Mouse (Mus musculus): ENCODE measurements around the gene Synrg. TPM values are rescaled to one million over a fixed set of nuclear protein-coding genes. Genes with fewer than 3 reads are reported as not detected.
A peak's percentile ranks its signal among the peaks of the same experiment; 100 is the strongest.

Synrg gene
- polyA plus RNA-seq (2015; fragmentation: Nextera tagmentation; extraction: Ambion mirVana), result 11.0 and 12.3 TPM in 2 replicates

DNA sequence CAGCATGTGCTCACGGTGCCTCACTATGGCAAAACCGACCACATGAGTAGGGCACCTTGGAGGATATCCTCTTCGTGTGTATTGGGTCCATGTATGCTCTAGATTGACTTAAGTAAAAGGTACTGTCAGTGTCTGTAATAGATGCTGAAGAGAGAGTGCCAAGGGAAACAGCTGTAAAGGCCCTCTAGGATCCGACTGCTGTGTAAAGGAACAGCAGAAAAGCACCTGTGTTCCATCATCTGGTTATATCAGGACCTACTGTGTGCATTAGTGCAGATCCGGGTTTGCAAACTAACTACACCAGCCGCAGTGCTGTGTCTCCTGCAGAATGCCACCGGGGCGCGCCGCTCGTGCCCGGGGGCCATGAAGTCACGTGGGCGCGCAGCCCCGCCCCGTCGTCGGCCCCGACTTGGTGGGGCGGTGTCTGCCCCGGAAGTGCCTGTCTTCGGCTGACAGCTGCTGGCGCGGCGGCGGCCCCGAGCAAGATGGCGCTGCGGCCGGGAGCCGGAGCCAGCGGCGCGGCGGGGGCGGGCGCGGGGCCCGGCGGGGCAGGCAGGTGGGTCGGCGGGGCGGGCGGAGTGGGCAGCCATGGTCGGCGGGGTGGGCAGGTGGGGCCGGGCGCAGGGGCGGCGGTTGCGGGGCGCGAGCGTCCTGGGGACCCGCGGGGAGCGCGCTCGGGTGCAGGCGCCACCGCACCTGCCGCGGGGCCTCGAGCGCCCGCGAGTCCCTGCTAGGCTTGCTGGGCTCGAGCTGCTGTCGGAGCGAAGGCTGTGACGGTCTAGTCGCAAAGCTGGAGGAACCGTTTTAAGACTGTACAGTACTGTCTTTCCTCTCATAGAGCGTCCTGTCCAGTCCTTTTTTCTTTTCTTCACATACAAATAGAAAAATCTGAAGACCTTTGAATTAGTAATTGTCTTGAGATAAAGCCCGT is at the start of gene Synrg:
TSS of gene Synrg (plus strand) at position 438 of the 931 bp plus-strand sequence.
- Histone ChIP-seq H3K27me3 (replicated peaks) (no peaks in the 10 kb centered on the region), H3K36me3 (peaks cover 3% of the 10 kb centered on the region; the same call in 1 of the 2 replicates), H3K9me3 (no peaks in the 10 kb centered on the region), H3K4me1 (no peaks in the 10 kb centered on the region), H3K4me3 (replicated peaks) (peak within 1 kb of the TSS; percentile 71), H3K4me2 (peak within 1 kb of the TSS; percentile 60), H3K27ac (peak within 1 kb of the TSS; percentile 76), H3K9ac (peak within 1 kb of the TSS; percentile 40; the same call in 1 of the 2 replicates)
- peak; percentile 92 for ATAC-seq (ENCODE audit: insufficient read depth, low FRiP score, low read depth)
- WGBS, result 2% methylated on average over 61 of the region's 76 CpGs

DNA sequence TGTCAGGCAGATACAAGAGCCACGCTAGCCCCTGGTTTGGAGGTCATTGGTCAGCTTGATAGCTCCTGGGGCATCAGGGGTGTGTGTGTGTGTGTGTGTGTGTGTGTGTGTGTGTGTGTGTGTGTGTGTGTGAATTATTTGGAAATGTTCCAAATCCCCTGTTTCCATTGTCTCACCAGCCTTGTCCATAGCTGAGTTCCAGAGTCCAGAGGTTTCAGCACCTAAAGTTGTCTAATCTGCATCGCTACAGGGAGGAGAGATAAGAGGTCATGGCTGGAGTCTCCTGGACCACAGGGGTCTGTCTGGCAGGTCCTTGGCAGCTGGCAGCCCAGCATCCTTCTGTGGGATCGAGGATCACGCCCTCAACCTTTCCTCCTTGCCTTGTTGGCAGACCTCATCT is 49.7 kb upstream of the Synrg start:
- Histone ChIP-seq H3K9ac (no peak overlapping the region), H3K27me3 (replicated peaks) (no peaks in the 10 kb centered on the region), H3K4me3 (replicated peaks) (no peak overlapping the region), H3K36me3 (no peaks in the 10 kb centered on the region), H3K9me3 (no peaks in the 10 kb centered on the region), H3K27ac (no peak overlapping the region), H3K4me1 (no peaks in the 10 kb centered on the region), H3K4me2 (no peak overlapping the region)
- WGBS, result 65% methylated on average over 4 of the region's 4 CpGs
- ATAC-seq (ENCODE audit: insufficient read depth, low FRiP score, low read depth), result no peak

DNA sequence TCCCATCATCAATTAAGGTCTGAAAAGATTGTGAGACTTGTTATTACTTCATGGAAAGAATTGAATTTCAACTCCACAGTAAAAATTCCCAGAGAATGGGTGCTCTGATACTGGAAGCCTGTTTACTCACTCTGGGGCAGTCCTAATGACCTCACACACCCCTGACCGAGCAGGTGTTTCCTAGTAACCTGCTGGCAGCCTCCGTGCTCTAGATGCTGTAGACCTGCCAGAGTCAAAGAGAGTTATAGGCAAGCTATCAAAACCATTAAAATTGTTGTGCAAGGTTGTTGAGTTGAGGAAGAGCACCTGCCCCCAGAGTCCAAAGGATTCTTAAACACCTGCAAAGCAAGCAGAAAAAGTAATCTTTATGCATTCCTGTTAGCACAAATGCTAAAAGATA is 41.6 kb upstream of the Synrg start:
- no peak overlapping the region for H3K4me2 ChIP-seq
- H3K27ac ChIP-seq, result no peak overlapping the region
- H3K4me3 ChIP-seq (replicated peaks), result no peak overlapping the region
- no peaks in the 10 kb centered on the region for H3K4me1 ChIP-seq
- WGBS, result 19% methylated on average over 2 of the region's 2 CpGs
- H3K9me3 ChIP-seq, result no peaks in the 10 kb centered on the region
- no peaks in the 10 kb centered on the region for H3K36me3 ChIP-seq
- no peak for ATAC-seq (ENCODE audit: insufficient read depth, low FRiP score, low read depth)
- H3K27me3 ChIP-seq (replicated peaks), result no peaks in the 10 kb centered on the region
- H3K9ac ChIP-seq, result no peak overlapping the region

DNA sequence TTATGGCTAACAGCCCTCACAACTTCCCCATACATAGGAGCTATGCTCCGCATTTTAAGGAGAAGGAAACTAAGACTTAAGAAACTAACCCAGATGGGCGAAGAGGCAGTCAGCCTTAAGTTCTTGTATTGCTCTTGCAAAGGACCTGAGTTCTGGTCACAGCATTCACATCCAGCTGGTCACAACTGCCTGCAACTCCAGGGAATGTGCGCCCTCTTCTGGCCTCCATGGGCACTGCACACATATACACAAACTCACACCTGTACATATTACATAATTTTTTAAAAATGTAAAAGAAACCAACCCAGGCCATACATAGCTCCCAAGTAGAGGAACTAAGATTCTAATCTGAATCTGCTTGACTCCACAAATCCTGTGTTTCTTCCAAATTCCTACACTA is 37.1 kb upstream of the Synrg start:
- Histone ChIP-seq H3K4me1 (no peaks in the 10 kb centered on the region), H3K9ac (no peak overlapping the region), H3K27me3 (replicated peaks) (no peaks in the 10 kb centered on the region), H3K36me3 (no peaks in the 10 kb centered on the region), H3K9me3 (no peaks in the 10 kb centered on the region), H3K4me3 (replicated peaks) (no peak overlapping the region), H3K4me2 (no peak overlapping the region), H3K27ac (no peak overlapping the region)
- WGBS, result 62% methylated on average over 3 of the region's 3 CpGs
- no peak for ATAC-seq (ENCODE audit: insufficient read depth, low FRiP score, low read depth)

DNA sequence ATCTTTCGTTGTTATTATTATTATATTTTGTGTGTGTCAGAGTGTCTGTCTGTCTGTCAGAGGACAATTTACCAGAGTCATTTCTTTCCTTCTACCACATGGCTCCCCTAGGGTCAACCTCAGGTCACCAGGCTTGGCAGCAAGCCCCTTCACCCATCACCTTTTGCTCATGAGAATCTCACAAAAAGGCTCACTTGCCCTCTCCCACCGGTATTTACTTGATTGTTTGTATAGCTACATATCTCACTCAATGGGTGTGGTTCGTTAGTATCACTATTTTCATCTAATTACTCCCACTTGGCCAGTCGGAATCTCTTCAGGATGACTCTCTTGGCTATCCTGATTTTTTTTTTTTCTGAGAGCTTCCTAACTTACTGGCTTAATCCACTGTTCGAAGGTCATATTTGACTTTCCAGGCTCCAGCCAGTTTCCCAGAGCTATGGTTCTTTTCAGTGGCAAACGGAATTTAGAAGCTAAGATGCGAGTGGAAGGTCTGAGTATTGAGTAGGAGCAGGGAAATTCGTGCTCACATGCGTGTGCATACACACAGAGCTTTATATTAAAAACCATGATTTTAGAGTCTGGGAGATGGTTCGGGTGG is 31.6 kb upstream of the Synrg start:
- Histone ChIP-seq H3K4me2 (no peak overlapping the region), H3K4me3 (replicated peaks) (no peak overlapping the region), H3K9me3 (no peaks in the 10 kb centered on the region), H3K4me1 (0 out of 2 replicates have a peak, but pooled peaks cover 4% of the 10 kb centered on the region), H3K27ac (no peak overlapping the region), H3K36me3 (no peaks in the 10 kb centered on the region), H3K9ac (no peak overlapping the region), H3K27me3 (replicated peaks) (no peaks in the 10 kb centered on the region)
- no peak for ATAC-seq (ENCODE audit: insufficient read depth, low FRiP score, low read depth)
- WGBS, result 61% methylated on average over 10 of the region's 10 CpGs

DNA sequence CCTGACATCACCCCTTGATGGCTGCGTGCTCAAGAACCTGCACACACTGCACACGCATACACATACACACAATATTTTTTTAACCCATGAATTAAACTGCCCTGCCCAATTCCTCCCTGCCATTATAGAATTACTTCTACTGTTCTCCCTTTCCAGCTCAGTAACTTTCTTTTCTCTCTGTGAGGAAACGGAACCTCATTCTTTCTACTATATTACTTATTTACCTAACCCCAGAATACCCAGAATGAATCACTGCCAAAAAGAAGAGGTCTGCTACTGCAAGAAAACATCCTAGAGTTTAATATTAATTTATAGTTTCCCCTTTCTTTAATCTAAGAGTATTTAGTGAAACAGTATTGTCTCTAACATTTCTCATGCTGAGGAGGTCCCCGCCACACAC is 30.9 kb upstream of the Synrg start:
- no peak overlapping the region for H3K9ac ChIP-seq
- no peaks in the 10 kb centered on the region for H3K36me3 ChIP-seq
- no peak overlapping the region for H3K4me3 ChIP-seq (replicated peaks)
- no peaks in the 10 kb centered on the region for H3K9me3 ChIP-seq
- ATAC-seq (ENCODE audit: insufficient read depth, low FRiP score, low read depth), result no peak
- WGBS, result 76% methylated on average over 4 of the region's 4 CpGs
- H3K27ac ChIP-seq, result no peak overlapping the region
- H3K4me2 ChIP-seq, result no peak overlapping the region
- no peaks in the 10 kb centered on the region for H3K27me3 ChIP-seq (replicated peaks)
- H3K4me1 ChIP-seq, result 0 out of 2 replicates have a peak, but pooled peaks cover 4% of the 10 kb centered on the region

DNA sequence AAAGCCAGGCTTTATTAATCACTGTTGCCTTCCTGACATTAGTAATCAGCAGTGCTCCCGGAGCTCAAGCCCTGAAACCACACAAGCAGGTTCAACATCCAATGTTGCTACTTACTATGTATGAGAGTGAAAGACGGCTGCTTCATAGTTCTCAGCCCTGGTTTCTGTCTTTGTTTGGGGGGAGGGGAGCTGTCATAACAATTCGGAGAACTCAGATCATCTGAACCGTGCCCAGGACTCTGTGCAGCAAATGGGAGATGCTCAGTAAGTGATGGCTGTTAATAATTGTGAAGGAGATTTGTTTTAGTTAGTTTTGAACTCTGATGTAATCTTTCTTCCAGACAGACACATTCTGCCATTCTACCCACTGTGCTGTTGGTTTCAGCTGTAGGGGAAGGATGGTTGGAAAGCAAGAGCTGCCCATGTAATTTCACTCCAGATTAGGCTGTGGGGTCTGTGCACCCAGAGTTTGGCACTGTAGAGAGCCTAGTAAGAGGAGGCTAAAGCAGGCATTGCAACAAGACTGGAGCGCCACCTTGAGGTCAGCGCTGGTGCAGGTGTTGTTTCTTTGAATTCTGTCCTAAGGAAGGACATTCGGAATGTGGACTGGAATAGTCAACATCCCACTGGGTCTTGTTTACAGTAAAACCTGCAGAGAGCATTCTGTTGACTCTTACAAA is 28.1 kb upstream of the Synrg start:
- no peaks in the 10 kb centered on the region for H3K36me3 ChIP-seq
- H3K4me2 ChIP-seq, result no peak overlapping the region
- ATAC-seq (ENCODE audit: insufficient read depth, low FRiP score, low read depth), result no peak
- H3K4me1 ChIP-seq, result 0 out of 2 replicates have a peak, but pooled peaks cover 4% of the 10 kb centered on the region
- no peaks in the 10 kb centered on the region for H3K9me3 ChIP-seq
- 8% methylated on average over 7 of the region's 7 CpGs for WGBS
- H3K9ac ChIP-seq, result no peak overlapping the region
- H3K4me3 ChIP-seq (replicated peaks), result no peak overlapping the region
- H3K27me3 ChIP-seq (replicated peaks), result no peaks in the 10 kb centered on the region
- no peak overlapping the region for H3K27ac ChIP-seq

DNA sequence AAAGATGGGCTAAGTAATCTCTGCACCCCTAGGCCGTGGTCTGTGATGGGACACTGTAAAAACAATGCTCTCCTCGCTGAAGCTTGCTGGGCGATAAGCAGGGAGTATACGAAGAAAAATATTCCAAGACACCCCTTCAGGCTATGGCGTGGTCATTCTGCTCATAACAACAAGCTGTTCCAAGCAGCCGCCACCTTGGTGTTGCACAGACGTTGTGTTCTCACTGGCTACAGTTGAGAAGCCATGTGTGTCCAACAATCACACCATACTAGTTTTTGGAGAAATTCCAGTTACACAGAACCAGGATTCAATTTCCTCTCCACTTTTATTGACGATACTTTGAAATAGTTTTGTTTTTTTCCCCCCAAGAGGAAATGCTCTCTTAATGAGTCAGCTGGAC is 25.7 kb upstream of the Synrg start:
- Histone ChIP-seq H3K4me1 (peaks cover 10% of the 10 kb centered on the region; the same call in 1 of the 2 replicates), H3K4me3 (replicated peaks) (no peak overlapping the region), H3K4me2 (no peak overlapping the region), H3K9me3 (no peaks in the 10 kb centered on the region), H3K36me3 (0 out of 2 replicates have a peak, but pooled peaks cover 4% of the 10 kb centered on the region), H3K9ac (no peak overlapping the region), H3K27ac (no peak overlapping the region), H3K27me3 (replicated peaks) (no peaks in the 10 kb centered on the region)
- ATAC-seq (ENCODE audit: insufficient read depth, low FRiP score, low read depth), result no peak
- 77% methylated on average over 8 of the region's 8 CpGs for WGBS

DNA sequence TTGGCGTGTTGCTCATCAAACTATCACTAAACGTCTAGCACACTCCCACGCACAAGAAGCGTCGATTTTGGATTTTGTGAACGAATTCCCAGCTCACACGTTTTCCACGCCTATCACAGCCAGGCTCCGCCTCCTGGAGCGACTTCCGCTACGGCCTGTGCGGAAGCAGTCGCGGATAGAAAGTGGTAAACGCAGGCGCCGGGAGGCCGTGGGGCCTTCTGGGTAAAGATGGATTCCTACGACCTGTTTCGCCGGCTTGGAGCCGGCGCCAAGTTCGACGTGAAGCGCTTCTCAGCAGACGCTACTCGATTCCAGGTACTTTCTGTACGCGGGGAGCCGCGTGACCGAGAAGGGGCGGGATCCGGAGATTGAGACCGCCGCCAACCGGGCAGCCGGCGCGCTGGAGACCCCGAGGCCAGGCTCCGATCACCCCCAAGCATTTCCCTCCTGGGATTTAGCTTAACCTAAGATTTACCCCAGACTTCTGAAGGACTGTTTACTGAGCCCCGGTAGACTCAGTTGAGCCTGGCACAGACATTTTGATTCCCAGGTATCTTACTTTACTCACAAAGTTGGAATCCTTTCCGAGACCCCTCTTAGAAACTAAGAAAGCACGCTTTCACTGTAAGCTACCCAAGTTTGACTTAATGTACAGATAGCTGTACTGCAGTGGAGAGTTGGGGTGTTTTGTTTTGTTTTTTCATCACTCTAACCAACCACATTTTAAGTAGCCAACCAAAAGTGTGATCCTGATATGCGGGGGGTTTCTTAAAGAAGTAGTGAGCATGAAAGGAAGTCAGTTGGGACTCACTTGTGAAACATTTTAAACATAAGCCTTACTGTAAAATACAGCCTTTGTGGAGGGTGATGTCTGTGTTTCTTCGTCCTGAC is 22.0 kb upstream of the Synrg start, which contains the start of gene Ddx52:
TSS of gene Ddx52 (plus strand) at position 113 of the 891 bp plus-strand sequence.
- Histone ChIP-seq H3K4me1 (peaks cover 6% of the 10 kb centered on the region; the same call in 1 of the 2 replicates), H3K9me3 (no peaks in the 10 kb centered on the region), H3K36me3 (peaks cover 24% of the 10 kb centered on the region), H3K4me3 (replicated peaks) (peak within 1 kb of the TSS; percentile 62), H3K9ac (peak within 1 kb of the TSS; percentile 58), H3K27ac (peak within 1 kb of the TSS; percentile 67), H3K27me3 (replicated peaks) (no peaks in the 10 kb centered on the region), H3K4me2 (peak within 1 kb of the TSS; percentile 66)
- peak; percentile 95 for ATAC-seq (ENCODE audit: insufficient read depth, low FRiP score, low read depth)
- 1% methylated on average over 49 of the region's 49 CpGs for WGBS

DNA sequence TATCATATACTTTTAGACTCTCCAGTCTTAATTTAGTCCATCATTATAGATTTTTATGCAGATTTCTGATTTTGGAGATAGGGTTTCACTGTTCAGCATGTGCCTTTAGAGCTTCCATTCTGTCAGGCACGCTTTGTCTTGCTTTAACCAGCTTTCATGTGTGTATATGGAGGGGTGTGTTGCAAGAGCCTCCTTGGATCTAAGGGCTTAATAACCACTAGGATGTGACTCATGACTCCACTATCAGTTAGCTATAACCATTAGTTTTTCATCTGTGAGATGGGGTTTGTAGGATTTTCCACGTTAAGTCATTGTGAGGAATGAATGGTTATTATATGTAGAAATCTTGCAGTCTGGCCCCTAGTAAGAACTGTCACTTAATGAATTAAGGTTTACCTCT is 7.4 kb upstream of the Synrg start:
- H3K9me3 ChIP-seq, result no peaks in the 10 kb centered on the region
- H3K27ac ChIP-seq, result no peak overlapping the region
- no peaks in the 10 kb centered on the region for H3K4me1 ChIP-seq
- no peak overlapping the region for H3K4me2 ChIP-seq
- no peak overlapping the region for H3K4me3 ChIP-seq (replicated peaks)
- H3K9ac ChIP-seq, result no peak overlapping the region
- 90% methylated on average over 2 of the region's 2 CpGs for WGBS
- peaks cover 45% of the 10 kb centered on the region for H3K36me3 ChIP-seq
- no peak for ATAC-seq (ENCODE audit: insufficient read depth, low FRiP score, low read depth)
- H3K27me3 ChIP-seq (replicated peaks), result no peaks in the 10 kb centered on the region

DNA sequence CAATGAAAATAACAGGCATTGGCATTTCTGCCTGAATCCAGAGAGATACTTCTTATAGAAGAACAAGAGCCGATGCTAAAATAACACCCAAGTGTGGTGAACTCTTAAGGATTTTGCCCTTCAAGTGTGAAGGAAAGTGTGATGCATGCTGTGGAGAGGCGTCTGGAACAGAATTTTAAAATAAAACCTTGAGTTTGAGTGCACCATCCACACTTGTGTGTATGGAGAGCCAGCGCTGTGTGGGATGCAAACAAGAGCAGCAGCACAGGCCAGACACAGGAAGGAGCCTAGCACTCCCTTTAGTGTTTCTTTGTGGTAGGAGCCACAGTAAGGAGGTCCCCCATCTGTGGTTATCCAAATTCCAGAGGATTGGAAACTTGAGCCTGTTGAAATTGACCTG is 2.2 kb upstream of the Synrg start:
- Histone ChIP-seq H3K4me1 (no peaks in the 10 kb centered on the region), H3K27ac (no peak overlapping the region), H3K4me2 (no peak overlapping the region), H3K9ac (no peak overlapping the region), H3K36me3 (peaks cover 13% of the 10 kb centered on the region), H3K27me3 (replicated peaks) (no peaks in the 10 kb centered on the region), H3K9me3 (no peaks in the 10 kb centered on the region), H3K4me3 (replicated peaks) (no peak overlapping the region)
- WGBS, result 83% methylated on average over 3 of the region's 3 CpGs
- ATAC-seq (ENCODE audit: insufficient read depth, low FRiP score, low read depth), result no peak

All from stomach, embryonic 15.5 days (tissue).